Mouse (Mus musculus): ENCODE data around the gene Slc6a20a. TPM values are rescaled to one million over a fixed set of nuclear protein-coding genes. Genes with fewer than 3 reads are reported as not detected.

The Slc6a20a gene
- polyA plus RNA-seq (2016; fragmentation: Nextera tagmentation; extraction: Ambion mirVana), result 0.63 and 0.85 TPM in 2 replicates

DNA sequence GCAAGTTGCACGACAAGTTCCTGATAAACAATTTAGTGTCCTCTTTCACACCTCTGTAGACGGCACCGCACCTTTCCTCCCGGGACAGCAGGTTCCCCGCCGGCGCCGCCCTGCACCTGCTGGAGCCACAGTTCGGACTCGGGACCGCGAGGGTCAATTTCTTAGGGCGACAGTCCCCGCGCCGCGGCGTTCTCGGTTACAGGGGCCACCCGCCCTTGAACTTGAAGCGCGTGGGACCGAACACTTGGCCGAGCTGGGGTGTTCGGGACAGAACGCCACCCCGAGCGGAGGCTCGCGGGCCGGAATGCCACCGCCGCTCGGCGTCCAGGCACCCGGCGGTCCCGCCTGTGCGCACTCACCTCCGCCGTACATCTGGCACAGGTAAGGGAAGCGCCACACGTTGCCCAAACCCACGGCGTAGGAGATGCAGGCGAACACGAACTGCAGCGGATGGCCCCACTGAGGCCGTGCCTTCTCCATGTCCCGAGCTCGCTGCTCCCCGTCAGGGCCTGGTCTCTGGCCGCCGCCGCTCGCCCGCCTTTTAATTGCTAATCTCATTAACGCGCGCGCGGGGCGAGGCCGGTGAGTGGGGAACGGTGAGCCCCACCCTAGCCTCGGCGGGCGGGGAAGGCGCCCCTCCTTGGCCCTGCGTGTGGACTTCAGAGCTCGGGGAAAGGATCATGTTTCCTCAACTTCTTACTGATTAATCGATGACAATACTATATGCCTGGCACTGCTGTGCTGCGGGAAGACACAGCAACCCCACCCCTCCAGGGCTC, at the start of gene Slc6a20a, which contains the start of gene Ccr9:
Gene Slc6a20a (minus strand): TSS at position 559 of the 779 bp plus-strand sequence.
Gene Ccr9 (plus strand): TSS at position 113 of the 779 bp plus-strand sequence.
- Histone ChIP-seq H3K36me3 (no peaks in the 10 kb centered on the region), H3K27me3 (ENCODE audit: insufficient read depth, poor library complexity, severe bottlenecking) (peaks cover 67% of the 10 kb centered on the region), H3K4me1 (replicated peaks) (peaks cover 10% of the 10 kb centered on the region), H3K9me3 (no peaks in the 10 kb centered on the region), H3K27ac (no peak within 1 kb of the TSS), H3K4me3 (peak within 1 kb of the TSS; percentile 57)
- DNase-seq (ENCODE audit: low spot score), result peak; percentile 45
- WGBS, result 1% methylated on average over 73 of the region's 73 CpGs

GRCm38 (mm10) chr9:123722737-123723493, 44.2 kb upstream of the Slc6a20a start:
- H3K27me3 ChIP-seq (ENCODE audit: insufficient read depth, poor library complexity, severe bottlenecking), result no peaks in the 10 kb centered on the region; the same call in 1 of the 2 replicates

DNA sequence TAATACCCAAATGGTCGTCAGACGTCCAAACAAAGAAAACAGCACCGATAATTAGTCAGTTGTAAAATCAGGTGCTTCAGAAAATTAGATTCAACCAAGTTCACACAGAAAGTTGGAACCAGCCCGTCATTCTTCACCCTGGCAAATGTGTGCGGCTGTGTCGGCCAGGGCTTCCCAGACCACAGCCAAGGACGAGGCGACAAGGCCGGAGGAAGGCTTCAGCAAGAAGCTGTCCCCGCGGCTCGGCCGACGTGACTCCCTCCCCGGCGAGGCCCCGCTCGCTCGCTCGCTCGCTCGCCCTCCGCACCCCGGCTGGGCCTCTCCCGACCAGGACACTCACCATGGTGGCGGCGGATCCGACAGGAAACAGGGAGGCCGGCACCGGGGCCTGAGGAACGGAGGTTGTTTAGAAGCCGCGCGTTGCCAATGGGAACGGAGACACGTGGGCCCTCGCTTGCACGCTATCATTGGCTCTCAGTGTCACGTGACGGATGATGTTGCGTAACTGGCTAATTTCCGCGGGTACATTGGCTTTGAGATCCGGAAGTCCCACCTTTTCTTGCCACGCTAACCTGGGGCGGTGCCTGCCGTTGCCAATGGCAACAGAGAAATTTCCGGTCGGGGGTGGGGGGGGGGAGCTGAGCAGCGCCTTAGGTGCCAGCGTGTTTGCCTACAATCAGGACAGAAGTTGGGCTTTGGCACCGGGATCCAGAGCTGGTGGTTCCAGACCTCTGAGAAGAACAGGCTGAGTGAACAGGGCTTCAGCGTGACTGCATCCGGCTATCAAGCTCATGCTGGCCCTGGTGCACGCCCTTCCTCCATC, 38.7 kb upstream of the Slc6a20a start, which contains the start of gene Lztfl1:
Gene Lztfl1 (minus strand): TSS at position 512 of the 823 bp plus-strand sequence.
- Histone ChIP-seq H3K4me1 (replicated peaks) (peaks cover 9% of the 10 kb centered on the region), H3K4me3 (peak within 1 kb of the TSS; percentile 87), H3K36me3 (no peaks in the 10 kb centered on the region), H3K27ac (peak within 1 kb of the TSS; percentile 89), H3K27me3 (ENCODE audit: insufficient read depth, poor library complexity, severe bottlenecking) (no peaks in the 10 kb centered on the region), H3K9me3 (no peaks in the 10 kb centered on the region)
- peak; percentile 97 for DNase-seq (ENCODE audit: low spot score)
- WGBS, result under 1% methylated on average over 55 of the region's 55 CpGs

More at GRCm38 (mm10) chr9:123722737-123723493, 44.2 kb upstream of the Slc6a20a start:
- no peaks in the 10 kb centered on the region for H3K9me3 ChIP-seq
- no peak for DNase-seq (ENCODE audit: low spot score)
- H3K27ac ChIP-seq, result no peak overlapping the region
- no peaks in the 10 kb centered on the region for H3K4me1 ChIP-seq (replicated peaks)
- H3K4me3 ChIP-seq, result no peak overlapping the region
- H3K36me3 ChIP-seq, result no peaks in the 10 kb centered on the region
- WGBS, result 80% methylated on average over 2 of the region's 2 CpGs

GRCm38 (mm10) chr9:123716301-123716700, 37.6 kb upstream of the Slc6a20a start:
- peaks cover 9% of the 10 kb centered on the region for H3K4me1 ChIP-seq (replicated peaks)
- H3K4me3 ChIP-seq, result peak overlapping the region; percentile 87; the same call in 1 of the 2 replicates
- WGBS, result 71% methylated on average over 3 of the region's 3 CpGs
- H3K9me3 ChIP-seq, result no peaks in the 10 kb centered on the region
- peaks cover 11% of the 10 kb centered on the region for H3K36me3 ChIP-seq
- no peak overlapping the region for H3K27ac ChIP-seq
- DNase-seq (ENCODE audit: low spot score), result no peak
- no peaks in the 10 kb centered on the region for H3K27me3 ChIP-seq (ENCODE audit: insufficient read depth, poor library complexity, severe bottlenecking)

DNA sequence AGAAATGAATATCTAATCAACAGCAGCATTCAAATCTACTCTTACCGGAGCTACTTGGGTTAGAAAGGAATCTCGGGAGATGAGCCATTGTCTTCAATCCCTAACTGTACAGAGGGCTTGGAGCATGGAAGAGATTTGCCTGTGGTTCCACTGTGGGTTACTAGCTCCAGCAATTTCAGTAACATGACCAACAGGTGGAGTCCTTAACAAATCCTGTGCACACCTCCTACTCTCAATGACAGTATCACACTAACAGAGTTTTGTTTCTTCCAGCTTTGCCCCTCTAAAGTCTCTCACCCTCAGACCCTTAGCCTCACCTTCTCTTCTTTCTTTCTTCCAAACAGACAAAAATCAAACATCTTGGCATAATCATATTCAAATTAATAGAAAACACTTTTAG, 34.4 kb upstream of the Slc6a20a start:
- WGBS, result 85% methylated on average over 2 of the region's 2 CpGs
- Histone ChIP-seq H3K27me3 (ENCODE audit: insufficient read depth, poor library complexity, severe bottlenecking) (no peaks in the 10 kb centered on the region), H3K27ac (no peak overlapping the region), H3K9me3 (no peaks in the 10 kb centered on the region), H3K36me3 (peaks cover 41% of the 10 kb centered on the region), H3K4me3 (no peak overlapping the region), H3K4me1 (replicated peaks) (peaks cover 9% of the 10 kb centered on the region)
- no peak for DNase-seq (ENCODE audit: low spot score)

GRCm38 (mm10) chr9:123709226-123709625, 30.5 kb upstream of the Slc6a20a start:
- Histone ChIP-seq H3K27me3 (ENCODE audit: insufficient read depth, poor library complexity, severe bottlenecking) (no peaks in the 10 kb centered on the region), H3K4me1 (replicated peaks) (no peaks in the 10 kb centered on the region), H3K27ac (no peak overlapping the region), H3K4me3 (no peak overlapping the region), H3K9me3 (no peaks in the 10 kb centered on the region), H3K36me3 (peaks cover 62% of the 10 kb centered on the region)
- DNase-seq (ENCODE audit: low spot score), result no peak
- WGBS, result 57% methylated on average over 2 of the region's 2 CpGs

- Histone ChIP-seq H3K36me3 (peaks cover 50% of the 10 kb centered on the region), H3K4me3 (no peak overlapping the region), H3K4me1 (replicated peaks) (no peaks in the 10 kb centered on the region), H3K27ac (no peak overlapping the region), H3K9me3 (no peaks in the 10 kb centered on the region), H3K27me3 (ENCODE audit: insufficient read depth, poor library complexity, severe bottlenecking) (no peaks in the 10 kb centered on the region)
- 86% methylated on average over 5 of the region's 5 CpGs for WGBS
- DNase-seq (ENCODE audit: low spot score), result no peak
Measured at GRCm38 (mm10) chr9:123701822-123702221, 23.1 kb upstream of the Slc6a20a start.

DNA sequence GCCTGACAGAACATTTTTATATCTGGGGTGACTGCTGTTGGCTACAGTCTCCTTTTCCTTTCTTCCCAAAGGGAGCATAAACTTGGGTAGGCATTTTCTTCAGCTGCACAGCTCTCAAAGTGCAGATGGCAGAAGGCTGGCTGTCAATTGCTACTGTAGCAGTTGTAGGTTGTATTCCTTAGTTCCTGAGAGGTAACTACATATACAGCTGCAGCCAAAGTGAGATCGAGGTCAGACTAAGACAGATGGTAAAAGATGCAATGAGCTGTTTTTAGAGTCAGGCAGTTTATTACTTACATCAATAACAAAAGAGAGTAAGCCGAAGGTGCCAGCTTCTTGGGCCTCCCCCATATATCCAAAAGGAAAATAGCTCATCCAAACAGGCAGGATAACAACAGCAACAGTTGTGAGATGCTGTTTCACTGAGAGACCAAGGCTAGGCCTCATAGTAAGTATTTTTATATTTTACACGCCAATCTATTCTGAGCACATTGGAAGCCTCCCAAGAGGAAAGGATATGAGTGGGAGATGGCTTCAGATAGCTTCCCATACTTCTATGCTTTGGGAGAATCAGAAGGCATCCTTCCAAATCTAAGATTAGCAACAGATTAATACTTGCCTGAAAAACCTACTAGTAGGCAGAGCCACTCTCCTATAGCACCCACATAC, 17.1 kb upstream of the Slc6a20a start:
- no peaks in the 10 kb centered on the region for H3K4me1 ChIP-seq (replicated peaks)

GRCm38 (mm10) chr9:123688227-123688626, 9.5 kb upstream of the Slc6a20a start:
- H3K27me3 ChIP-seq (ENCODE audit: insufficient read depth, poor library complexity, severe bottlenecking), result no peaks in the 10 kb centered on the region
- H3K36me3 ChIP-seq, result peaks cover 12% of the 10 kb centered on the region; the same call in 1 of the 2 replicates
- WGBS, result 58% methylated on average over 1 of the region's 1 CpGs
- DNase-seq (ENCODE audit: low spot score), result no peak
- H3K27ac ChIP-seq, result no peak overlapping the region
- no peaks in the 10 kb centered on the region for H3K9me3 ChIP-seq
- H3K4me1 ChIP-seq (replicated peaks), result 0 out of 2 replicates have a peak, but pooled peaks cover 4% of the 10 kb centered on the region
- no peak overlapping the region for H3K4me3 ChIP-seq

More for the DNA sequence above, 17.1 kb upstream of the Slc6a20a start:
- no peaks in the 10 kb centered on the region for H3K9me3 ChIP-seq
- no peak for DNase-seq (ENCODE audit: low spot score)
- H3K4me3 ChIP-seq, result no peak overlapping the region
- no peaks in the 10 kb centered on the region for H3K27me3 ChIP-seq (ENCODE audit: insufficient read depth, poor library complexity, severe bottlenecking)
- 90% methylated on average over 3 of the region's 3 CpGs for WGBS
- H3K27ac ChIP-seq, result no peak overlapping the region
- peaks cover 30% of the 10 kb centered on the region for H3K36me3 ChIP-seq

DNA sequence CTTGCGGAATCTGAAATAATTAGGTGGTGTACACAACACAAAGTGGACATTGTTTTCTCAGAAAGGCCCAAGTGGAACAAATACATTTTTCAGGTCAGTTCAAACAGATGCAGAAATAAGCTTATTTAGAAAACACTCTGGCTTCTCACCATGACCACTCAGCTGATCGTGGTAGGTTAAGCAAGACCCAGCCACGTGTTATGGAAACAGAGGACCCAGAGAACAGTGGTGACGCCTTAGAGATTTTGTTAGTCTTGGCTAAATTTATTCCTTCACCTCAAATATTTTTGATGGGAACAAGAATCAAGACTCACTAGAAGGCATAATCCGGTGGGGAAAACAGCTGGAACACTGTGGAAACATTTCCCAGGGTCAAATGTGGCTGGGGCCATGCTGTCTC, 7.5 kb upstream of the Slc6a20a start:
- DNase-seq (ENCODE audit: low spot score), result peak; percentile 8
- 0 out of 2 replicates have a peak, but pooled peaks cover 4% of the 10 kb centered on the region for H3K4me1 ChIP-seq (replicated peaks)
- H3K27me3 ChIP-seq (ENCODE audit: insufficient read depth, poor library complexity, severe bottlenecking), result peaks cover 3% of the 10 kb centered on the region; the same call in 1 of the 2 replicates
- no peaks in the 10 kb centered on the region for H3K36me3 ChIP-seq
- H3K9me3 ChIP-seq, result no peaks in the 10 kb centered on the region
- no peak overlapping the region for H3K4me3 ChIP-seq
- 63% methylated on average over 5 of the region's 5 CpGs for WGBS
- no peak overlapping the region for H3K27ac ChIP-seq

GRCm38 (mm10) chr9:123683704-123684103, 5.0 kb upstream of the Slc6a20a start:
- H3K4me3 ChIP-seq, result no peak overlapping the region
- H3K36me3 ChIP-seq, result no peaks in the 10 kb centered on the region
- peaks cover 8% of the 10 kb centered on the region for H3K4me1 ChIP-seq (replicated peaks)
- no peaks in the 10 kb centered on the region for H3K9me3 ChIP-seq
- H3K27ac ChIP-seq, result no peak overlapping the region
- WGBS, result 57% methylated on average over 3 of the region's 3 CpGs
- no peak for DNase-seq (ENCODE audit: low spot score)
- peaks cover 25% of the 10 kb centered on the region for H3K27me3 ChIP-seq (ENCODE audit: insufficient read depth, poor library complexity, severe bottlenecking)

GRCm38 (mm10) chr9:123679198-123679597, 513 bp upstream of the Slc6a20a start:
- Histone ChIP-seq H3K27ac (no peak overlapping the region), H3K4me1 (replicated peaks) (peaks cover 10% of the 10 kb centered on the region), H3K27me3 (ENCODE audit: insufficient read depth, poor library complexity, severe bottlenecking) (peaks cover 66% of the 10 kb centered on the region), H3K36me3 (no peaks in the 10 kb centered on the region), H3K4me3 (peak overlapping the region; percentile 57), H3K9me3 (no peaks in the 10 kb centered on the region)
- 32% methylated on average over 2 of the region's 2 CpGs for WGBS
- peak; percentile 9 for DNase-seq (ENCODE audit: low spot score)

Measured in hindbrain, embryonic 10.5 days (tissue).